Mouse (Mus musculus) lung, postnatal 10 days (tissue): ENCODE data around the gene Cadps.

Experiments
- DNase-seq: peaks from one replicate; pipeline ENCODE4 v3.0.0; 2021

Cadps gene

GRCm38 (mm10) chr14:12822491-12823219, at the start of gene Cadps:
Gene Cadps, minus strand, starts transcription at chr14:12823079.
- no peak for DNase-seq

DNA sequence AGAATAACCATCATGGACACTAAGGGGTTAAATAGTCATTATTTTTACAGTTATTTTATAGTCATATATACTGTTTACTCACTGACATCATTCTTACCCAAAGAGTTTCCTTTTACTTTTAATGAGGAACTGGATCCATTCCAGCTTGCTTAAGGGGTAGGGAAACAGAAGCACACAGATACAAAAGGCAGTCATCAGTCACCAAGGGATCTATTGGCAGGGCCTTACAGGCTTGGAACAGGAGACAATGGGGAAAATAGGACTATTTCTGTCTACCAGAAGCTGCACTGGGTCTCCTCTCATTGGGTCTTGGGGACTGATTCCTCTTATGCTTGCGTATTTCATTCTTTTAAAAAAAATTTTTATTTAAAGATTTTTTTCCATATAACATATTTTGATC, 46.7 kb upstream of the Cadps start:
- DNase-seq: no peak

DNA sequence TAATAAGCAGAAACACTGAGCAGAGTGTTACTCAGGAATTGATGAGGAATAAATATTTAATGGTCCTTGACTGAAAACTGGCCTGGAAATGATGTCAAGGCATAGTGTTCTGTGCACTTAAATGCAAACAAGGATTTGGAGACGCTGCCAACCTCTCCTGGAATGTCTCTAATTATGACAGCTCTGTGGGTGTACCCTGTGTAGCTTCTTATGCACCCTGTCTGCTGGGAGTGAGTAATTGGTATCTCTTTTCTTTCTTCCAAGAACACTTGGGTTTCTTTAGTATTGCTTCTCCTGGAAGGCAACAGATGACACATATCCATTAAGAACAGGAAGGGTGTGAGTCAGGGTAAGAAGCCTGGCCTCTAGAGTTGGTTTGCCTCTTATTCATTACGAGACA, 42.4 kb upstream of the Cadps start:
- no peak for DNase-seq

DNA sequence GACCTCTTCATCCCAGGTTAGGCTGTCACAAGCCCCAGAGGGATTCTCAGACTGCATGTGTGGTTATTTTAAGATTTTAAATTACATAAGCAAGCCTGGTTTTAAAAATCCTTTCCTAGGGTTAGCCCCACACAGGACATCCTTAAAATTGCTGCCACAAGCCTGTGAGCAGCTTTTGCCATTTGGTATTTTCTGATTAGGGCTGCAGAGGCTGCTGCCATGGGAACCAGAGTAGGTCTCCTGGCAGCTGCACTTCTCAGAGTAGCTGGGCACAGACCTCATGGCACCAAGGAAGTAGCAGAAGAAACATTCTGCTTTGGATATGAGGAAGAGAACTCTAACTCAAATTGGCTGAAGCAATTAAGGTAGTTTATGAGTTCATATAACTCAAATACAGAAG, 21.0 kb upstream of the Cadps start:
- DNase-seq: no peak

DNA sequence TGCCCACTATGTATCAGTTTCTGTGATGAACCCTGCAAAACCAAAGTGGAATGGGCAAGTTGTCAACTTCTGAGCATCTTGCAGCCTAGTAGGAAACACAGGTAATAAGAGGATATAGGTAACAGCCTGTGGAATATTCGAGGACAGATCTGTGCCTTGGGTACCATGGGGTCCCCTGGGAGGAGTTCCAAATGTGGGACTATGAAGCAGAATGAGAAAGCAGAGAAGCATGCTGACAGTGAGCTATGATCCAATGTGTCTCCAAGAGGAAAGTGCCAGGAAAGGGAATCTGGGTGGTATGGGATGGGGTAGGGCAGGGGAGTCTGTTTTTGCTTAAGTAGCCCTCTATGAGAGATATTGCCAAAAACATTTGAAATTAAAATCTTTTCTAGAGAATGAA, 16.6 kb upstream of the Cadps start:
- DNase-seq: no peak

DNA sequence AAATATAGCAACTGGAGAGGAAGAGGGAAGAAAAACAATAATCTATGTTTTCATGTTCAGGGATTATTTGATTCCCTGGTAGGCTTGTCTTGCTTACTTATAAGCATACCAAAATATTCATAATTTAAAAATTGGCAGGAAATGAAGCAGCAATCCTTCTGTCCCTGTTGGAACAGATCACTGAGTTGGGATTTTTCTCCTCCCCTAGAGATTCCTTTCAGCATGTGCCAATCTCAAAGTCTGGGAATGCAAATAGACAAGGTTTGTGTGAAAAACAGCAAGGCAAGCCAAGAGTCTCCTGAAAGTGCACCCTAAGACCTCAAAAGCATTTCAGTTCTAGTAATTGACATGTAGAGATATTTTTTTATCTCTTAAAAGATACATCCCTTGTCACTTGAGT, 16.1 kb upstream of the Cadps start:
- DNase-seq: no peak

DNA sequence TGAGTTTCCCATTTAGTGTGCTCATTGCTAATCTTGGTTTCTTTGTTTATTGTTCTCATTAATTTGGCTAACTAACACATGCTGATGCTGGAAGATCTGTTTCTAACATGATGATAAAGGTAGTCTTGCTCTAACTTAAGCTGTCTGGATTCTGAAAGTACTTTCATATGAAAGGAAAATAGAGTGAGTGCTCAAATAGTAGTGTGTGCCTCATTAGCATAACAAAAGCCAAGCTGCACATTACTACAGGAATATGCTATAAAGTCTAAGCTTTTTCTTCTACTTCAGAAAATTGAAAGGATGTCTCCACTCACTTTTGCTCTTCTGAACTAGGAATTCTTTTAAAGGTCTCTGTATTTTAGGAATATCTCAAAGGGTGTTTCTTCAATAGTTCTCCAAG, 15.4 kb upstream of the Cadps start:
- DNase-seq: no peak

DNA sequence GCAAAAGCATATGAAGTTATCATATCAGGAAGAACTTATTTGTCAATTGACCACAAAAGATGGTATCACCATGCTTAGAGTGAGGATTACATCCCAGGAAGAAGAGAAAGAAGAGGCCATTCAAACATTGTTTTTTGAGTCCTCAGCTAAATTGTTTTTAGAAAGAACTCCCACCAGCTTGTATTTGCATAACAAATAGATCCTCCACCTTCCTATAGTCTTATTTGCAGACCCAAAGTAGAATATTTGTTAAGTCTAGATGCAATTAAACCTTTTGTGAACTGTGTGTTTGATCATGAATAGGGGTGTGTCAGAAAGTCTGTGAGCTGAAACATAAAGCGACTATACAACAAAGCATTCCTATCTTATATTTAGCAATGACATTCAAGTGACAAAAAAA, 15.0 kb upstream of the Cadps start:
- no peak for DNase-seq

DNA sequence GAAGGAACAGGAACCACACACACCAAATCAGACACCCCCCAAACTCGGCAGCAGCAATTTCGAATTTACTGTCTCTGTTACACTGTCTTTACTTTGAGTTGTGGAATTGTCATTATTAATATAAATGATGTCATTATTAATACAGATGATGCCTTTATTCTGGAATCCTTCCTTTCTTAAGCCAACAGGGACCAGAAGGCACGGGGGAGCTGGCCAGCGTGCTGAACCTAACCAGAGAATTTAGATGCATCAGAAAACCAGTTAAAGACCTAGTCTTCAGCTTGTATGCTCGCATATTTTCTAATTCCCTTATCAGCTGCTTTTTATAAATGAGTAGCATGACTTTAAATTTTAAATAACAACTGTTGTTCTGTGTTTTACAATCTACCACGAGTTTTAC, 902 bp upstream of the Cadps start:
- DNase-seq: peak; percentile 6

DNA sequence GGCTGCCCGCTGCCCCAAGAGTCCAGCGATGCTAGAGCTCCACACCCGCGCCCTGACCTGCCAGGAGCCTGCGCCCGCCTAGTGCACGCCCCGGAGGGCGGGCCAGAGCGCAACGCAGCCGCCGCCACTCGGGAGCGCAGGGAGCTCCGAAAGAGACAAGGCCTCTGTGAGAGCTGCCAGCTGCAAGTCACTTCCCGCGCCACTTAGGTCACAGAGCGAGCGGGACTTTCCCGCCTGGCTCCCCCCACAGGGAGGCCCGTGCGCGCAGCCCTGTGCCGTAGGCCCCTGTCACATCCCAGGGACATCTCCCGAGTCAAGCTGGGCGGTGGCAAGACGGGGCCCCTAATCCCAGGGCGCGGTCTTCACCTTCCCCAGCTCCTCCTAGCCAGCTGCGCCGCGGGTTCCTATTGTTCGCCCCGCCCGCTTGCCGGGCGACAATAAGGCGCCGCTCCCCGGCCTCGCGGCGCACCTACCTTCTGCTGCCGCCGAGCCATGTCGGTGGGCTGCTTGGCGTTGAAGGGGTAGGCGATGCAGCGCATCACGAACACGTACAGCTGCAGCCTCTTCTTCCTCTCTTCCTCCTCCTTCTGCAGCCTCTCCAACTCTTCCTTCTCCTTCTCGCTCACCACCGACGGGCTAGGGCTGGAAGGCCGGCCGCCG, 918 bp downstream of the Cadps start:
- no peak for DNase-seq

DNA sequence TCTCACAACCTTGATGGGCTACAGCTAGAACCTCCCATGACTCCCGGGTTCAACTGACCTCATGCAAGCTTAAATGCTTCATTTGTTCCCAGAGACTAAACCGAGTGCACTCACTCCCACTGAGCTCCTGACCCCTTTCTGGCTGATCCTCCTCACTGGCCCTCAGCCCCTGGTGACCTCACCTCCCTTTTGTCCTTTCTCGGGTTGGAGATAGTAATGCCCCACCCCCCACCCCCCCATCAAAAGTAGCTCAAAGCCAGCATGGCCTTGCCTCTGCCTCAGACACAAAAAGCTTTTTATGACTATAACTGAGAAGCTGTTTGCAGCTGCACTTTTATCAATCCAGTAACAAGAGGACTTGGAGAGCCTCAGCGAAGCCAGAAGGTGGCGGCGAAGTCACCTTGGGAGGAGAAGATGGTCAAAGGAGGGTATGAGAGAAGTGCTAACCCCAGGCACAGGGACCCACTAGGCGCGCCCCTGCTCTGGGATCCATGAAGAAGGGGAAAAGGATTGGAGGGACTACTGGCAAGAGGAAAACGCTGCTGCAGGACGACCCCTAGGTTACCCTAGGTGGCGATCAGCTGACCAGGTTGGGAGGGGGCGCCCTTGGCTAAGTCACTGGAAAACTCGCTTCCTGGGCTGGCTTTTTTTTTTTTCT, 1.6 kb downstream of the Cadps start:
- DNase-seq: no peak

GRCm38 (mm10) chr14:12820149-12820548, 2.7 kb downstream of the Cadps start:
- no peak for DNase-seq

DNA sequence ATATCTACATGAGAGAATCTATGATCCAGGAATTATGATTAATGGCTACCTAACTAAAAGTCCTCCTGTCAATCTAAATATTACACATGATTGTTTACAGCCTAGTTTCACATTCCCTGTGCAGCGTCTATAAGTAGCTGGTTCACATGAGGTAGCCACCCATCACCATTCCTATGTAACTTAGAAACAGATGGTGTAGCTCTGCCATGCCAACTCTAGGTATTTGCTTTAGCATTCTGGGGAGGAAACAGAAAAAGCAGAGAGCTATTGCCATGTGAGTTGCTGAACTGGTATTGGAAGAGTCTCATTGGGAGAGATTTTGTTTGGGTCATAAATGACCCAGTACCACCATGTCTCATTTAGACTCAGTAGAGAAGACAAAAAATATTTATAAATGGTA, 4.4 kb downstream of the Cadps start:
- DNase-seq: no peak

GRCm38 (mm10) chr14:12812072-12812471, 10.8 kb downstream of the Cadps start:
- DNase-seq: no peak

GRCm38 (mm10) chr14:12802995-12803394, 19.9 kb downstream of the Cadps start:
- DNase-seq: no peak

DNA sequence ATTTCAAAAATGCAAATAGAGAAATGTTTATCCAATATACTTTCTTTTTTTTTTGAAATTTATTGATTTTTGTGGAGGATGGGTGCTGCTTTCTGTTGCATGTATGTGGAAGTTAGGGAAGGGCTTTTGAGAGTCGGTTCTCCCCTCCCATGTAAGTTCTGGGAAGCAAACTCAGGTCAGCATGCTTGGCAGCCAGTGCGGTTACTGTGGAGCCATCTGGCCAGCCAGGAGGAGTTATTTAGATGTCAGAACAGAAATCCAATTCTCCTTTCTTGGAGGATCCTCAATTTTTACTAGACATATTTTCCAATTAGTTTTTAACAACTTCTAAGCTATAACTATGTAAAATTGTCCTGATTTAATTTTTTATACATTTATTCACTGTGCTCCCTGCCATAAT, 21.8 kb downstream of the Cadps start:
- DNase-seq: no peak

GRCm38 (mm10) chr14:12798926-12799325, 24.0 kb downstream of the Cadps start:
- DNase-seq: no peak

DNA sequence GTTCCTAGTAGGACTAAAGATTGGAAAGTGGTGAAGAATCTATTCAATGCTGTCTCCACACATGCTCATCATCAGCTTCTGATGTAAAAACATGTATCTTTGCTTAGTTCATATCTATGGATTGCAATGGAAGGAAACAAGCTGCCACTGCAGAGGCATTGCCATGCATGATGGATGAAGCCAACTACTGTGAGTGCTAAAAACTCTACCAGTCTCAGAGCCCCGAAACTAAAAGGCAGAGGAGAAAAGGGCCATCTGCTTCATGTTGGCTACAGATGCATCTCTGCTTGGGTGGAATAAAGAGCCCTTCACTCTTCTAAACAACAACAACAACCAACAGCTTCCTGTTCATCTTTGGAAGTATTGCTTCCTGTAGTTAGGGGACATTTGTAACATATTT, 38.6 kb downstream of the Cadps start:
- DNase-seq: no peak

GRCm38 (mm10) chr14:12780016-12780415, 42.9 kb downstream of the Cadps start:
- DNase-seq: no peak

DNA sequence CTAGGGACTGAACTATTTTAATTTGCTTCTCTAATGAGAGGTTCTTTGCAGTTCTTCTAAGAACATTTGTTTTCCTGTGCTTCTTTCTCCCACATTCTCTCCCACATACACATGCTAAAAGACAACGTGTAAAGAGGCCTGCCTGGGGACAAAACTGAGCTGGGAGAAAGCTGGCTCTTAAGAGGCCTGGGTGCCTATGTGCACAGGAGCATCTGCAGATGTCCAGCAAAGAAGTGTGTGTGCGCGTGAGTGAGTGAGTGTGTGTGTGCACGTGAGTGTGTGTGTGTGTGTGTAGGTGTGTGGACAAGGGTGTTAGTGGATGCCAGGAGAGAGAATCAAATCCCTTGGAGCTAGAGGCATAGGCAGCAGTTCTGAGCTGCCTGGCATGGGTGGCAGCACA, 44.9 kb downstream of the Cadps start:
- DNase-seq: no peak

GRCm38 (mm10) chr14:12768870-12769269, 54.0 kb downstream of the Cadps start:
- DNase-seq: no peak

DNA sequence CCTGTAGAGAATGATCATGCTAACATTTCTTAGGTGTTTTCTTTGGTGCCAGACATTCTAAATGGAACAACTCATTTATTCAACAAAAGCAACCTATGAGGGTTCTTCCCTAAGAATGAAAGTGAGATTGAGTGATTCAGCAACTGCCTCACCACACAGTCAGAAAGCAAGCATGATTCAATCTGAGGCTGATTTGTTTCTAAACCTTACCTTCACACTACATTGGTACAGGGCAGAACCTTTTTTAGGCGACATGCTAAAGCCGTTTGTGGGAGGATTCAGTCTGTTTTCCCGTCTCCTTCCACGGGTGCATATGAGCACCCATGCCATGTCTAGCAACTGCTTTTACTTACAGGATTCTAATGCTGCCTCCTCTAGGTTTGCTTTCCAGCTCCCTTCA, 69.6 kb downstream of the Cadps start:
- no peak for DNase-seq

DNA sequence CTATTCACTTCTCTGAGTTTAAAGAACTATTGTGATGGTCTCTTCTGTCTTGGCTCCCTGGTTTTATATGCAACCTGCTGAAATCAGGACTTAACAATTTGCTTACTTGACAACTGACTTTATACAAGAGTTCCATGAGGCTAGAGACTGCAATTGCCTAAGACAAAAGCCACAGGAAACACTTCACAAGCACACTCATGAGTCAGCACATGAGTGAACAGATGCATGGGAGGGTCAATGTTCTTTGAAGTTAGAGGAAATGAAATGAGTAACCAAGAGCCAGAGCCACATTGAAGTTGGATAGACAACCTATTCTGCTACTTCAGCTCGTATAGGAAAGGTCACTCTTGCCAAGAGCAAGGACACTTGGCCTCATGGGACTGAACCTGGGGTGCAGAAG, 71.1 kb downstream of the Cadps start:
- no peak for DNase-seq

DNA sequence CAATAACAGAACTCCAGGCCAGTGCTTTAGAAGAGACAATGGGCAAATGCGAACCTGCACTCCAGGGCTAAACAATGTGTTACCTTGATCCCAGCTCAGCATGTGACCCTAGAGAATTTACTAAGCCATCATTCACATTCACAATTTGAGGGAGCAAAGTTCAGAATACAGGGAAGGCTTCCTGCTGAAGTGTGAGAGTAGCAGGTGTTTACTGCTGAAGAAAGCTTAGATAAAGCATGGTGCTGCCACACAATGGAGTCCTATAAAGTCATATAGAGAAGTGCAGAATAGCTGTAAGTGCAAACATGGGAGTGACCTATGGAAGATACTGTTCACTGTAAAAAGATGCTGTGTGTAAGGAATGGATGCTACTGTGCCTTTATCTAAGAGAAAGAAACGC, 91.9 kb downstream of the Cadps start:
- no peak for DNase-seq
